Mouse (Mus musculus) heart, adult 2 months (tissue): ENCODE results near the gene Fam78a.

Experiments used
- CTCF ChIP-seq: fragments of 200-600 bp; IDR thresholded peaks from 2 replicates; pipeline ENCODE4 v1.8.1; 2022; ENCODE audit warnings: antibody characterized with exemption, mild to moderate bottlenecking, moderate library complexity
- EP300 ChIP-seq: fragments of 200-500 bp; IDR thresholded peaks from 2 replicates; pipeline ENCODE4 v1.6.1; 2011; ENCODE audit warnings: low read depth, low read length, control low read depth; ENCODE audit not compliant: insufficient read depth
- POLR2A ChIP-seq: fragments of 200-500 bp; IDR thresholded peaks from 2 replicates; pipeline ENCODE4 v1.6.1; 2011; ENCODE audit warnings: mild to moderate bottlenecking, low read depth, low read length, control low read depth; ENCODE audit not compliant: insufficient read depth

DNA sequence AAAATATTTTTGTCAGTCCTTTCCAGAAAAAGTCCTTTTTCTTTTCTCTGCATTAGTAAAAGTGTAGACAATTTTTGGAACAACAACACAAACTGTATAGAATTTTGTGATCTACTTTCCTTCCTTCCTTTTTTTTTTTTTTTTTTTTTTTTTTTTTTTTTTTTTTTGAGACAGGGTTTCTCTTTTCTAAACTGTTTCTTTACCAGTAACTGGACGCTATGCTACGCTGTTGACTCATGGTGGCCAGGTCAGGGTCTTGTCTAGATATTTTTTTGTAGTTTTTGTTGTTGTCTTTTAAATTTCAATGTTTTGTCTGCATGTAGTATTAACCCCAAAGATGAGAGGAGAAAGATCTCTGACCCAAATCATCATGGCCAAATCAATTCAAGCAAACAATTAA, 37.1 kb upstream of the Fam78a start:
- TF ChIP-seq CTCF (no peak), POLR2A (no peak), EP300 (no peak)
